Mouse (Mus musculus): Measurements from ENCODE around the gene Adipor2. TPM values are rescaled to one million over a fixed set of nuclear protein-coding genes. Genes with fewer than 3 reads are reported as not detected.

The Adipor2 gene
- polyA plus RNA-seq, 1 experiment from 2014 or later: 37.5 TPM

- Histone ChIP-seq H3K4me2 (replicated peaks; ENCODE audit: low read depth, low read length) (no peak overlapping the region), H3K4me3 (ENCODE audit: low read depth, low read length) (no peak overlapping the region)
Measured at GRCm38 (mm10) chr6:119329936-119330335, 87.6 kb downstream of the Adipor2 start.

GRCm38 (mm10) chr6:119329215-119329714, 88.2 kb downstream of the Adipor2 start:
- 2% methylated on average over 8 of the region's 8 CpGs for WGBS
- ATAC-seq (ENCODE audit: insufficient number of reproducible peaks, insufficient read depth, low FRiP score, low read depth): no peak
- H3K27me3 ChIP-seq (ENCODE audit: control insufficient read depth, insufficient read depth, low read length): peaks cover 35% of the 10 kb centered on the region

More at GRCm38 (mm10) chr6:119329936-119330335, 87.6 kb downstream of the Adipor2 start:
- Histone ChIP-seq H3K4me1 (ENCODE audit: control insufficient read depth, insufficient read depth, low read length) (0 out of 2 replicates have a peak, but pooled peaks cover 3% of the 10 kb centered on the region), H3K9ac (replicated peaks; ENCODE audit: low read depth, low read length) (no peak overlapping the region), H3K9me3 (ENCODE audit: control insufficient read depth, low read depth, low read length) (no peaks in the 10 kb centered on the region), H3K36me3 (ENCODE audit: control insufficient read depth, insufficient read depth, low read length) (no peaks in the 10 kb centered on the region), H3K27me3 (ENCODE audit: control insufficient read depth, insufficient read depth, low read length) (peaks cover 35% of the 10 kb centered on the region), H3K27ac (ENCODE audit: low read length) (no peak overlapping the region)
- ATAC-seq (ENCODE audit: insufficient number of reproducible peaks, insufficient read depth, low FRiP score, low read depth): no peak
- 23% methylated on average over 6 of the region's 6 CpGs for WGBS

GRCm38 (mm10) chr6:119328521-119329115, 88.9 kb downstream of the Adipor2 start:
- H3K4me2 ChIP-seq (replicated peaks; ENCODE audit: low read depth, low read length): no peak overlapping the region
- ATAC-seq (ENCODE audit: insufficient number of reproducible peaks, insufficient read depth, low FRiP score, low read depth): no peak
- H3K27ac ChIP-seq (ENCODE audit: low read length): no peak overlapping the region
- no peaks in the 10 kb centered on the region for H3K36me3 ChIP-seq (ENCODE audit: control insufficient read depth, insufficient read depth, low read length)
- 9% methylated on average over 10 of the region's 11 CpGs for WGBS
- 0 out of 2 replicates have a peak, but pooled peaks cover 3% of the 10 kb centered on the region for H3K4me1 ChIP-seq (ENCODE audit: control insufficient read depth, insufficient read depth, low read length)
- peaks cover 35% of the 10 kb centered on the region for H3K27me3 ChIP-seq (ENCODE audit: control insufficient read depth, insufficient read depth, low read length)
- no peak overlapping the region for H3K4me3 ChIP-seq (ENCODE audit: low read depth, low read length)
- H3K9ac ChIP-seq (replicated peaks; ENCODE audit: low read depth, low read length): no peak overlapping the region
- no peaks in the 10 kb centered on the region for H3K9me3 ChIP-seq (ENCODE audit: control insufficient read depth, low read depth, low read length)

More at GRCm38 (mm10) chr6:119329215-119329714, 88.2 kb downstream of the Adipor2 start:
- no peak overlapping the region for H3K4me3 ChIP-seq (ENCODE audit: low read depth, low read length)
- H3K4me2 ChIP-seq (replicated peaks; ENCODE audit: low read depth, low read length): no peak overlapping the region
- H3K9ac ChIP-seq (replicated peaks; ENCODE audit: low read depth, low read length): no peak overlapping the region
- H3K4me1 ChIP-seq (ENCODE audit: control insufficient read depth, insufficient read depth, low read length): 0 out of 2 replicates have a peak, but pooled peaks cover 3% of the 10 kb centered on the region
- H3K36me3 ChIP-seq (ENCODE audit: control insufficient read depth, insufficient read depth, low read length): no peaks in the 10 kb centered on the region
- H3K9me3 ChIP-seq (ENCODE audit: control insufficient read depth, low read depth, low read length): no peaks in the 10 kb centered on the region
- H3K27ac ChIP-seq (ENCODE audit: low read length): no peak overlapping the region

- H3K9me3 ChIP-seq (ENCODE audit: control insufficient read depth, low read depth, low read length): no peaks in the 10 kb centered on the region
- H3K4me3 ChIP-seq (ENCODE audit: low read depth, low read length): no peak overlapping the region
- no peak for ATAC-seq (ENCODE audit: insufficient number of reproducible peaks, insufficient read depth, low FRiP score, low read depth)
- no peak overlapping the region for H3K9ac ChIP-seq (replicated peaks; ENCODE audit: low read depth, low read length)
- H3K4me2 ChIP-seq (replicated peaks; ENCODE audit: low read depth, low read length): no peak overlapping the region
- 11% methylated on average over 7 of the region's 7 CpGs for WGBS
- H3K27ac ChIP-seq (ENCODE audit: low read length): no peak overlapping the region
- peaks cover 31% of the 10 kb centered on the region for H3K27me3 ChIP-seq (ENCODE audit: control insufficient read depth, insufficient read depth, low read length)
- 0 out of 2 replicates have a peak, but pooled peaks cover 3% of the 10 kb centered on the region for H3K4me1 ChIP-seq (ENCODE audit: control insufficient read depth, insufficient read depth, low read length)
- no peaks in the 10 kb centered on the region for H3K36me3 ChIP-seq (ENCODE audit: control insufficient read depth, insufficient read depth, low read length)
Measured at GRCm38 (mm10) chr6:119326541-119326940, 91.0 kb downstream of the Adipor2 start.

GRCm38 (mm10) chr6:119325978-119326377, 91.5 kb downstream of the Adipor2 start:
- Histone ChIP-seq H3K4me1 (ENCODE audit: control insufficient read depth, insufficient read depth, low read length) (0 out of 2 replicates have a peak, but pooled peaks cover 3% of the 10 kb centered on the region), H3K9me3 (ENCODE audit: control insufficient read depth, low read depth, low read length) (no peaks in the 10 kb centered on the region), H3K9ac (replicated peaks; ENCODE audit: low read depth, low read length) (no peak overlapping the region), H3K27ac (ENCODE audit: low read length) (no peak overlapping the region), H3K36me3 (ENCODE audit: control insufficient read depth, insufficient read depth, low read length) (no peaks in the 10 kb centered on the region), H3K4me3 (ENCODE audit: low read depth, low read length) (no peak overlapping the region), H3K4me2 (replicated peaks; ENCODE audit: low read depth, low read length) (no peak overlapping the region), H3K27me3 (ENCODE audit: control insufficient read depth, insufficient read depth, low read length) (peaks cover 25% of the 10 kb centered on the region)
- no peak for ATAC-seq (ENCODE audit: insufficient number of reproducible peaks, insufficient read depth, low FRiP score, low read depth)
- WGBS: 78% methylated on average over 6 of the region's 6 CpGs

- ATAC-seq (ENCODE audit: insufficient number of reproducible peaks, insufficient read depth, low FRiP score, low read depth): no peak
Measured at GRCm38 (mm10) chr6:119324776-119325175, 92.7 kb downstream of the Adipor2 start.

GRCm38 (mm10) chr6:119321752-119322151, 95.8 kb downstream of the Adipor2 start:
- ATAC-seq (ENCODE audit: insufficient number of reproducible peaks, insufficient read depth, low FRiP score, low read depth): no peak
- 69% methylated on average over 7 of the region's 7 CpGs for whole genome bisulfite sequencing
- no peaks in the 10 kb centered on the region for H3K36me3 ChIP-seq (ENCODE audit: control insufficient read depth, insufficient read depth, low read length)
- H3K4me3 ChIP-seq (ENCODE audit: low read depth, low read length): no peak overlapping the region
- H3K27me3 ChIP-seq (ENCODE audit: control insufficient read depth, insufficient read depth, low read length): no peaks in the 10 kb centered on the region
- no peak overlapping the region for H3K4me2 ChIP-seq (replicated peaks; ENCODE audit: low read depth, low read length)
- no peaks in the 10 kb centered on the region for H3K9me3 ChIP-seq (ENCODE audit: control insufficient read depth, low read depth, low read length)
- no peak overlapping the region for H3K27ac ChIP-seq (ENCODE audit: low read length)
- no peaks in the 10 kb centered on the region for H3K4me1 ChIP-seq (ENCODE audit: control insufficient read depth, insufficient read depth, low read length)
- no peak overlapping the region for H3K9ac ChIP-seq (replicated peaks; ENCODE audit: low read depth, low read length)

More at GRCm38 (mm10) chr6:119324776-119325175, 92.7 kb downstream of the Adipor2 start:
- WGBS: 65% methylated on average over 10 of the region's 10 CpGs
- Histone ChIP-seq H3K4me2 (replicated peaks; ENCODE audit: low read depth, low read length) (no peak overlapping the region), H3K27me3 (ENCODE audit: control insufficient read depth, insufficient read depth, low read length) (peaks cover 13% of the 10 kb centered on the region), H3K9ac (replicated peaks; ENCODE audit: low read depth, low read length) (no peak overlapping the region), H3K27ac (ENCODE audit: low read length) (no peak overlapping the region), H3K4me3 (ENCODE audit: low read depth, low read length) (no peak overlapping the region), H3K4me1 (ENCODE audit: control insufficient read depth, insufficient read depth, low read length) (no peaks in the 10 kb centered on the region), H3K36me3 (ENCODE audit: control insufficient read depth, insufficient read depth, low read length) (no peaks in the 10 kb centered on the region), H3K9me3 (ENCODE audit: control insufficient read depth, low read depth, low read length) (no peaks in the 10 kb centered on the region)

- Histone ChIP-seq H3K4me2 (replicated peaks; ENCODE audit: low read depth, low read length) (no peak overlapping the region), H3K4me1 (ENCODE audit: control insufficient read depth, insufficient read depth, low read length) (no peaks in the 10 kb centered on the region), H3K36me3 (ENCODE audit: control insufficient read depth, insufficient read depth, low read length) (no peaks in the 10 kb centered on the region), H3K27ac (ENCODE audit: low read length) (no peak overlapping the region), H3K4me3 (ENCODE audit: low read depth, low read length) (no peak overlapping the region), H3K9me3 (ENCODE audit: control insufficient read depth, low read depth, low read length) (no peaks in the 10 kb centered on the region), H3K9ac (replicated peaks; ENCODE audit: low read depth, low read length) (no peak overlapping the region), H3K27me3 (ENCODE audit: control insufficient read depth, insufficient read depth, low read length) (no peaks in the 10 kb centered on the region)
- WGBS: 24% methylated on average over 16 of the region's 16 CpGs
- peak; percentile 28; the same call in 1 of the 2 replicates for ATAC-seq (ENCODE audit: insufficient number of reproducible peaks, insufficient read depth, low FRiP score, low read depth)
Measured at GRCm38 (mm10) chr6:119320481-119320880, 97.0 kb downstream of the Adipor2 start.
